Mouse (Mus musculus): ENCODE data around the gene Nelfcd.

The Nelfcd gene

DNA sequence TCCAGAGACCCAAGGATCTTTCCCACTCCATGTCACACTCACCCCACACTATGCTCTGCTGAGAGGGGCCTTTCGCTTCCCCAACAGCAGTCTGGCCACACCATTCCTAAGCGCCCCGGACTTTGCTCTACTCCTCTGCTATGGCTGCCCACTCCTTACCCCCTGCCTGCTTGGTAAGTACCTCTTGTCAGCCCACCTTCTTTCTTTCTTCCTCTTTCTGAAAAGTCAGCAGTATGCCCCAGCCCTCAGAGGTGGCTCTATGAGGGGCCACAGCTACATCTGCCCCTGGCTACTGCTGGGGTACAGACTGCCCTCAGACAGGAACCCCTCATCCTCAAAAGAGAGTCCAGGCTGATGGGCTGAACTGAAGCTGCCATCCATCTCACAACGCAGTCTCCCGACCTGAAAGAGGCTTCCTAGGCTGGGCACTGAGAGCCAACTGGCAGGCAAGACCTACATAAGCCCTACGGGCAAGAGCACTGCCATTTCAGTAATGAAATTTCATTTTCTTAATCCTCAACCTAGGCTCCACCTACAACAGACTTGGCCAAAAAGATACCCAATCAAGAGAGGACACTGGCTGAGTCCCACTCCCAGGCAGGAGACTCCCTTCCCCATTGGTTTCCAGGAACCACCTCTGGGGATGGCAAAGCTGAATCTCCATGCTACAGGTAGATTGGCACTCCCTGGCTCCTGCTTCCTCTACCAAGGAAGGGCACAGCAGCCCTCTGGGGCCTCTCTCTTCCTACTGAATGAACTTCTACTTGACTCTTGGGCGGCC, 21.5 kb downstream of the Nelfcd start:
- in situ Hi-C loops (cut with MboI, MseI): no loop called here

DNA sequence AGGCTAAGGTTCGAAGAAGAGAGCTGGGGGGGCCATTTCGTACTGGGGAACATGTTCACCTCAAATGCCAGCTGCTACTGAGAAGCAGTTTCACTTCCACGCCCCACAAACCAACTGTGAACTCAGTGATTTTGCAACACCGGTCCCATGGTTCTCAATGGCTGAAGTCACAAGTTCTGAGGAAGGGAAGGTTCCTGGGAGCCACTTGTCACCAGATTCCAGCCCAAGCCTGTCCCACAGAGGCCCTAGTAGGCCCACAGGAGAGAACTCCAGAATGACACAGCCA, 22.0 kb downstream of the Nelfcd start:
- in situ Hi-C loops (cut with MboI, MseI): no loop called here

DNA sequence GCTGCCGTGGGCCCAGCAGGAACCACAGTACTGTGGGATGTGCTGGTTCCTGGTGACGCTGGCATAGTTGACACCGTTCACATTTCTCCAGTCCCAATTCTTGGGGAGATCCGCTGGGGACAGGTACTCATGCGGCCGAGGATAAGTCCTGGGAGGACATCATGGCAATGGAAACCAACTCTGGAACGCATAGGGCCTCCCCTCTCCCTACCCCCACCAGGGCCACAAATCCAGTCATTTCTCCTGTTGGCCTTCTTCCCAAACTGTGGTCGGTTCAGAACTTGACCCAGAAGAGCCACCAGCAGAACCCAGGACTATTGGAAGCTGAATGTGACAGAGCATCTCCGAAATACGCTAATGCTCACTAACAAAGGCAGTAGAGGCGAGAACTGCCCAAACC, 22.6 kb downstream of the Nelfcd start:
- in situ Hi-C loops (cut with MboI, MseI): no loop called here

DNA sequence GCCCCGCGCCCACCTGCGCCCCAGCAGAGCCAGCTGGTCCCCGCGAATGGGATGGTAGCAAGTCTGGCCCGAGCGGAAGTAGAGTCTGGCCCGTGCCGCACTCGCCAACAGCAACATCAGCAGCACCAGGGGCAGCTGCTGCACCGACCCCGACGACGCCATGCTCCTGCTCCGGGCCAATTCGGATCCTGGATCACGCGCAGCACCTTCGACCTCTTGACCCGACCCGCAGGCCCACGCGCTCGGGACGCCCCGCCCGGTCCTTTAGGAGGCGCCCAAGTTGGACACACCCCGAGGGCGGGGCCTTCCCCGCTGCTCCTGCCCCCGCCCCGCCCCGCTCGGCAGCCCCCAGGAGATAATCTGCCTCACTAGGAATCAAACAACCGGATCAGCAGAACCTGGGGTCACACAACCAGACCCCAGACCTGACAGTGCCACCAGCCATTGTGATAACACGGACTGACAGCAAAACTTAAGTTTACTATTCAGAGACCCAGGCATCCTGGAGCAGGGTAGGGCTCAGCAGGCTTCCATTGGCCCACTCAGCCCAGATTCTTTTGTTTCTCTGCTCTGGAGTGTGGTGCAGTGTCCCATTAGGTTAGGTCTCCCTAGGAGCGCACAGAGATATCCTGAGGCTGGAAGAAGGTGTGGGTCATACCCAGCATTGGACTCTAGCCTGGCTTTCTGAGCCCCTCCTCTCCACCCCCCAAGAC, 23.3 kb downstream of the Nelfcd start, which contains the start of gene Ctsz:
TSS of gene Ctsz (minus strand) at position 303 of the 713 bp plus-strand sequence.
- in situ Hi-C loops (cut with MboI, MseI): no loop called here

DNA sequence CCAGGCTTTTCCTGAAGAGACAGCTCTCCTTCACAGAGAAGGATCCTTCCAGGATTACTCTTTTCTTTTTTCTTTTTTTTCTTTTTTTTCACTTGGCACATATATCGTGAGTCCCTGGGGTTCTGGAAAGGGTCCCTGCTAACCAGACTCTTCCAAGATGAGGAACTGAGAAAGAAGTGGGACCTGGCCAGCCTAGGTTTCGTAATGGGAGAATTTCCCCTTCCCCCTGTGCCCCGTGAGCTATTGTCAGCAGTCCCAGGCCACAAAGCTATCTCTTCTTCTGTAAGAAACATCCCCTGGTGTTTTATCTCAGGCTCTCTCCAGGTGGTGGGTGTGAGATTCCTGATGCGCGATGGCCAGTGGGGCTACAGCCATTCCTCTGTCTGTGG, 23.8 kb downstream of the Nelfcd start:
- in situ Hi-C loops (cut with MboI, MseI): no loop called here

DNA sequence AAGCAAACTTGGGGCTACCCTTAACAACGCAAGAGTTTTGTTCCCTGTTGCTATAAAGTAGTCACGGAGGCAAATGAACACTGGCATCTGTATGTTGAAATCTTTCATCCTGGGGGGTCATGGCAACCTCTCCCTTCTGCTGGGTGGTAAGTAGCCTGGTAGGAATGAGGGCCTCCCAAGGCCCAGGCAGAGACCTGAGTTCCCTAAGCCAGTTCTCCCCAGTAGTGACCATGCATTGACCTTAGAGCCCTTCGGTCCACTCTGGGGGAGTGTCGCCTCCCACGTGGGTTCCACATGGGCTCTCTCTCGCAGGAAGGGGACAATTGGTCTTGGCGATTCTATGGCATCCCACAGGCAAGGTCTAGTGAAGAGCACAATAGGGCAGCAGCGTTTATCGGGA, 24.4 kb downstream of the Nelfcd start:
- in situ Hi-C loops (cut with MboI, MseI): no loop called here

DNA sequence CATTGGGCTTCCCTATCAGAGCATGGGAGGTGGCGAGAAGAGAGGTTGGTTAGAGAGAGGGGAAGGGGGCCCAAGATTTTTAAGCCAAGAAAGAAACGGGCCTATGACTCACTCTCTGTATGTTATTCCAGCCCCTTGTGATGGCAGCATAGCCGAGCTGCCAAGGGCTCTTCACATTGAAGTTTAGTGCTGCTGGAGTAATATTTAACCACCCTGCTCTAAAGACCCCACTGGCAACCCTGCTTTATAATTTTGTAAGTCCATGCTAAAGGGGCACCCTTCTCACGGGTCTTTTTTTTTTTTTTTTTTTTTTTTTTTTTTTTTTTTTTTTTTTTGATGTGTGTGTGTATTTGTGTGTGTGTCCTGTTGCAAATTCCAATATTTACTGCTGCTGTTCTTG, 26.3 kb downstream of the Nelfcd start:
- in situ Hi-C loops (cut with MboI, MseI): no loop called here

DNA sequence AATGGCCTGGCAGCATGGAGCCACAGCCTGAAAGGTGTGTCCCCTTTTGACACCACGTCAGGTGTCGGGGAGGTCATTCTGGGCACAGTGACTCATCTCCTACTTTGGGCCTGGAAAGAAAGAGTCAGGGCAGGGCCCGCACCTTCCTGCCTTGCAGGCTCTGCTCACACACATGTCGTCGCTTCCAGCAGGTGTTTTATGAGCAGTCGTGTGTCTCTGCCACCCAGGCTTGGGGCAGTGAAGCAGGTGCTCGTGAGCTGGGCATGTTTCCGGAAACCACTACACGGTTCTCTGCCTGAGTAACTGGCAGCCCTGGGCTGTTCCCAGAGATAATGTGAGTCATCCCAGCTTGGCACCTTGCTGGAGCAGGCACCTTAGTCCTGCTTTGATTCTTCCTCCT, 26.9 kb downstream of the Nelfcd start:
- in situ Hi-C loops (cut with MboI, MseI): no loop called here

DNA sequence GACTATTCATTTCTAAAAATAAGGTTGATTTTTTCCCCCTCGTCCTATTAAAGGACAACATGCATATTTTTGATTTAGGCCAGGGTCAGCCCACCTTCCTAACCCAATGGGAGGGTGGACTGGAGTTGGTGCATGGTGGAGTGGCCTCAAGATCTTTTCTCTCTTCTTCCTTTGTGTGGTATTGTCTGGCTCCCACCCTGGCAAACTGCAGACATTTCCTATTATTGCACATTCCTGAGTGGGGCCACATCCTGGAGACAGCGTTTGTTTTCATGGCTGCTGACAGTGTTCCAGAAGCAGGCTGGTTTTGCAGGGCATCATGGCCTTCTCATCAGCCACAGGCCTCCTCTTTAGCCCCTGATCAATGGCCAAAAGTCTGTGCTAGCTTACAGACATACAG, 27.4 kb downstream of the Nelfcd start:
- in situ Hi-C loops (cut with MboI, MseI): no loop called here

DNA sequence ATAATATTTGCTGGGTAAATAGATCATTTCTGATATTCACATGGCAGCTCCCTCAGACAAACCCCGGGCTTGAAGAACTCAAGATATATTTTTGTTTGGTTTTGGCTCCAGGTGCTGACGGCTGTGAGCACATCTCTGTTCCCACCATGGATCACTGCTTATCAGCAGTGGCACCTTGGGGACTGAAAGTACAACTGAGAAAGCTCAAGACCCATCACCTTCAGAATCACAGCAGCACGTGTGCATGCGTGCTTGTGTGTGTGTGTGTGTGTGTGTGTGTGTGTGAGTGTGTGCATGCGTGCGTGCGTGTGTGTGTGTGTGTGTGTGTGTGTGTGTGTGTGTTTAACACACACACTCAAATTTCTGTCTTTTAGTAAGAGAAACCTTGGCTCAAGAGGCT, 28.8 kb downstream of the Nelfcd start:
- in situ Hi-C loops (cut with MboI, MseI): no loop called here

DNA sequence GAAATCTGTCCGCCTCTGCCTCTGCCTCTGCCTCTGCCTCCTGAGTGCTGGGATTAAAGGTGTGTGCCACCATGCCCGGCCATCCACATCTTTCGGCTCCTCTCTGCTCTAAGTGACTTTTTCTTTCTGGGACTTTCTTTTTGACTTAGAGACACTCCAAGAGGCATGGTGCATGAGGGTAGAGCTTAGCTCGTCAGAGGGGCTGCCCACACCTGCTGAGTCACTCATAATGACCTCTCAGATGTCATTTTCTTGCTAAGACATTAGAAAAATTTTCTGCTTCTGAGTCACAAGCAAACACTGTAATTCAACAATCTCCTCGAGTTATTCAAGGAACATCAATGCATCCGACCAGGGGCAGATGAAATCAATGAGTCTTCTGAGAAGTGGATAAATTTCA, 29.4 kb downstream of the Nelfcd start:
- in situ Hi-C loops (cut with MboI, MseI): no loop called here

DNA sequence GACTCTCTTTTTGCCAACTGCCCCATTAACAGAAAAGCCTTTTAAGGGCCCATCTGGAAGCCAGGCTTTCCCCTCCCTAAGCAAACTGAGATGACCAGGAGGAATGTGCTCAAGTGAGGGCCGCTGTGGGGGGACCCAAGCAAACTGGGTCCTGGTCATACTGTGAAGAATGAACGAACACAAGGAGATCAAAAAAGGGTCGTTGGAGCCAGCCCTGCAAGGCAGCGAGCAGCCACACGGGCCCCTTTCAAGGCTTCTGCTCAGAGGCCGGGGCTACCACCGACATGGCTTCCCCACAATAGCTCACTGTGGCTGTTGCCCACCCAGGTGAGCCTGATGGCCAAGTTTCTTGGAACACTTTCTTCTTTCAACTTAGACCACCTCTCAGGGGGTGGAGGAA, 30.9 kb downstream of the Nelfcd start:
- in situ Hi-C loops (cut with MboI, MseI): no loop called here

DNA sequence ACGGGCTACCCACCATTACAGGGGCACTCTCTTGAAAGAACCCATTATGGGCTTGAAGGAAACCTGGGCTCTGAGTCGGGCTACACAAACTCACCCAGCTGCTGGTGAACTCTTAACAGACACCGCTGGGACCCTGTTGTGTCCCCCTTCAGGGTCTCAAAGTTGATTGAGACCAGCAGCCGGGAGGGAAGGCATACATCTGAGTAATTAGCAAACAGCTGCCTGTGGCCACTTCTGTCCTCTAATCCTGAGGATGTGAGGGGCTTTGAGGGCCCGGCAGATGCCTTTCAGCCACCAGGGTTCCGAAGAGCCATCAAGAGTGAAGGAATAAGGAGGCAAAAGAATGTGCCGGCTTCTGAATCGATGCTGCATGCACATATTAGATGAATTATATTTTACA, 31.3 kb downstream of the Nelfcd start:
- in situ Hi-C loops (cut with MboI, MseI): no loop called here

DNA sequence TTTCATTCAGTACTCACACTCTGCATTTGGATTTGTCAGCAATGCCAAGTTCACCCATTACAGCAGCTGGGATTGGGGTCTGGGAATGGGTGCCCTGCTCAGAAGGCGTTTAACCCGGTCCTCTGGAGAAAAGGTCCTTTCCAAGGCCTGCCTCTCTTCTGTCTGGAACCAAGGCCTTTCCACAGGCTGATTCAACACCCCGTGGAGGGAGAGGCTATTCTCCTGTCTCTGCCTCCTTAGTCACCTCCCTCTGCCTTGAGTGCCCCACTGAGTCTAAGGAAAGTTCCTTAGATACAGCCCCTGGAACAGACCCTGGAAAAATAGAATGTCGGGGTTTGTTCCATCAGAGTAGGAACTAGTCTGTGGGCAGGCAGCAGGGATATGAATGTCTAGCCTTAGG, 32.8 kb downstream of the Nelfcd start:
- in situ Hi-C loops (cut with MboI, MseI): no loop called here

DNA sequence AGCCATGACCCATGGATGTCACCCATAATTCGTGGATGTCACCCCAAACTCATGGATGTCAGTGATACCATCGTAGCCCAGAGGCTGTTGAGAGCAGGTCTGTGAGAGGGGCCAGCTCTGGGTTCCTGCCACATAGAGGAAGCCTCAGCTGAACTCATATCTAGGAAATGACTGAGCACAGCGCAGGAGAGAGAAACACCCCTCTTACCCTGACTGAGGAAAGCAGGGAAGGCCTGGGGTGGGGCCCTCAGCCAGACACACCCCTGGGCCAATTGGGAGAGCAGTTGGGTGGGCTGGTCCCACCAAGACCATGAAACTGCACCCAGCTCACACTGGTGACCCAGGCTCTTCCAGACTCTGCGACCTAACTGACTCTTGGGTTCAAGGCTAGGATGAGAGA, 34.7 kb downstream of the Nelfcd start, which contains the start of gene Tubb1:
TSS of gene Tubb1 (plus strand) at position 343 of the 400 bp plus-strand sequence.
- in situ Hi-C loops (cut with MboI, MseI): no loop called here

DNA sequence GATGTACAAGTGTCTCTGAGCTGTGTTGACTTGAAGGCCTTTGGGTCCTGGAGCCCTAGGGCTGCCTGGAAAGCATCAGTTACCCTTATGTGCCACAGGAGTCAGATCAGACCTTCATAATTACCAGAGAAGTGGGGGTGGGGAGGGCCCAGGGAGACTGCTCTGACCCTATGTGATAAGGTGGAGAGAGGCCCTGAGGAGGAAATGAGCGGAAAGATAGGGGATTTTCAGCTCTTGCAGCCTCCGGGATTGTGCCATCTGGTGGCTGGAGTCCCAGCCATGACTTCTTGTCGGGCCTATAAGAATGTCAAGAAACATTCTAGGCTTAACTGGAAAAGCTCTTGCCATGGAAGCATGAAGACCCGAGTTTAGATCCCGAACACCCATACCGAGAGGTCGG, 38.1 kb downstream of the Nelfcd start:
- in situ Hi-C loops (cut with MboI, MseI): no loop called here

DNA sequence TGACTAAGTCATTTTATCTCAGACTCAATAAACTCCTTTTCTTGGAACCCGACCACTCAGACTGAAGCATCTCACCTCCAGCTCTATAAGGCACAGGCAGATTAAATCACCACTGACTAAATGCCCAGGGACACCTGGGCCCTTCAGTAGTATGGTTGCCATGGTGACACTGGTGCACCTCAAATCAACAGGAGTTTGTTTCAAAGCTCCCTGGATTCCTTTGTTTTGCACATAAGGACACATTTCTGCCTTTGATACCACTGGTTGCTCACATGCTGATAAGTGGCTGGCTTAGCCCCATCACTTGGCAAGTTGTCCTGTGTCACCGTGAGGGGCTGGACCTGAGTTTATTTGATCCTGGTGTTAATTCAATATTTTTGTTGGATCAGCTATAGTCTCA, 43.8 kb downstream of the Nelfcd start:
- in situ Hi-C loops (cut with MboI, MseI): no loop called here

DNA sequence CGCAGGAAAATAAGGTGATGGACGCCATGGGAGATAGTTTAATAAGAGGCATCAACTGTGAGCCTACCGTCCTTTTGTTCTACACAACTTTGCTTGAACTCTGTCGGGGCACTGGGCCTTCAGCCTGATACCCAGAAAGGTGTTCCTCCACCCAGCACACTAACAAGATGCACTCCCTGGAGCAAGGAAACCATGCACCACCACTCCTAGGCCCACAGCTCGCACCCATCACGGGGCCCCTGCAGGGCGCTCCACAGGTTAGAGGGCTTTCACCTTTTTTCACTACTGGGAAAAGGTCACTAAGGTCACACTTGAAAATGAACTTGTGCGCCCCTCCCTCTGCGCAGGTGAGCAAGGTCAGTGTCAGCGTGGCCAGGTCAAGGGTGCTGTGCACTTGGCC, 47.8 kb downstream of the Nelfcd start:
- in situ Hi-C loops (cut with MboI, MseI): loop anchor here (10.0 kb wide), 1 partner anchor 1379 kb away; no protein-coding TSS in a partner anchor

DNA sequence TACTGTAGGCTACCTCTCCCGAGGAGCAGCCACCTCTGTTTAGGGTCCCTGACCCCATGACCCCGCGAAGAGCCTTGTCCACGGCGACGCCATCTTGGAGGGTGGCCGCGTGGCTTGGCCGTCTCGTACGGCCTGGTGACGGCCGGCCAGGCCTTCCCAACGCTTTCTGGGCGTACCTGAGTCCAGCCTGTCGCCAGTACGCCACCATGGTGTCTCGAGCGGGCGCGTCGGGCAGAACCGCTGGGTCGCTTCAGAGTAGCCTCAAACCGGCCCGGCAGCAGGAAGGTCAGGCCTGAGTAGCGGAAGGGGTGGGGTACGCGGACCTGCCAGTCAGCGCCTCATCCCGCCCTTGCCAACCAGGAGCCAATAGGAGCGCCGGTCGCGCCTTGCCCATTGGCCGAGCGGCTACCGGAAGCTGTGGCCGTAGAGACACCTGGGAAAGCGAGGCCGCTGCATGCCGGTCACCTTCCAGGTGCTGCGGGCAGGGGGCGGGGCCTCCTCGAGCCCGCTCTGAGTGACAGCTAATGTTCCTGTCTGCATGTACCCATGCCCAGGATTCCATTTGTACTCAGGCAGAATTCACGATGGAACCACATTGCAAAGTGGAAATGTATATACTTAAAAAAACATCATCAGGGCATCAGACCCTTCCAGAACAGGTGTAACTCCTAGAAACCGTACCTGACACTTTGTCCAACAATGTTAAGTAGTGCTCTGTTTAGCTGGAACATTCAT, 48.4 kb downstream of the Nelfcd start, which contains the start of gene Atp5e:
TSS of gene Atp5e (minus strand) at position 317 of the 735 bp plus-strand sequence.
- in situ Hi-C loops (cut with MboI, MseI): loop anchor here (10.0 kb wide), 1 partner anchor 1379 kb away; no protein-coding TSS in a partner anchor

DNA sequence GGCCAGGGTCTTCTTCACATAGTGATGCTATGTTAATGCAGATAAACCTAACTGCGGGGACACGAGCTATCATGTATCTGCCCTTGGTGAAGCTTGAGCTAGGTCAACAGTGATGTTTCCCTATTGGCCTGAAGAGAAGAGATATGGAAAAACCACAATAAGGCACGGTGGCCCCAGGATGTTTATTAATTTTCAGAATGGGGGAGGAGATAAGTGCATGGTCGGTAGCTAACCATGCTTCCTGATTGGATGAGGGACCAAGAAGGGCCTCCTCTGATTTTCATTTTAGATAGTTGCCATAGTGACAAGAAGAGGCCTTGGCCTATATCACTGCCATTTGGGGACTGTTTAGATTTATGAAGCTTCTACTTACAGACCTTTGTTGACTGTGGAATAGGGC, 54.7 kb downstream of the Nelfcd start:
- in situ Hi-C loops (cut with MboI, MseI): no loop called here

DNA sequence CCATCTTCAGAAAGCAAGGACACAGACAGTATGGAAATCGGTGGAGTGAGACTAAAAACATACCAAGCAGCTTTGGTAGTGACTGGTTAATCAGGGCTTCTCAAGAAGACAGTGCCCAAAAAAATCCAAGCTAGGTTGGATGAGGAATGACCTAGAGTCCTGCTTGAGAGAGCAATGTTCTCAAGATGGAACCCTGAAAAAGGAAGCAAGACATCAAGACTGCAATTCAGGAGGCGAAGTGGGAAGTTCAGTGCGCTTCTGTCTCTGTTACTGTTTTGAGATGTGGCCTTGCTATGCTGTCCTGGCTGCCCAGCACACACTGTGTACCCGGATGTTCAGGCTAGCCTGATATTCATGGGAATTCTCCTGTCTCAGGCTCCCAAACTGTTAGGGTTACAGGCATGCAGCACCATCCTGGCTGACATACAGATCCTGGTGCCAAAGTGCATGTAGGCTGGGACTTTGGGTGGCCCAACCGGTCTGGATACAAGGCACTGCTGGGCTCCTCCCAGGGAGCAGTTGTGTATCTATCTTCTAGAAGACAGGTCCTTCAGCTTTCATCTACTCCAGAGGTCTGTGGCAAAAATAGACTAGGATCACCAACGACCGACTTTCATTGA, 55.3 kb downstream of the Nelfcd start:
- in situ Hi-C loops (cut with MboI, MseI): no loop called here

DNA sequence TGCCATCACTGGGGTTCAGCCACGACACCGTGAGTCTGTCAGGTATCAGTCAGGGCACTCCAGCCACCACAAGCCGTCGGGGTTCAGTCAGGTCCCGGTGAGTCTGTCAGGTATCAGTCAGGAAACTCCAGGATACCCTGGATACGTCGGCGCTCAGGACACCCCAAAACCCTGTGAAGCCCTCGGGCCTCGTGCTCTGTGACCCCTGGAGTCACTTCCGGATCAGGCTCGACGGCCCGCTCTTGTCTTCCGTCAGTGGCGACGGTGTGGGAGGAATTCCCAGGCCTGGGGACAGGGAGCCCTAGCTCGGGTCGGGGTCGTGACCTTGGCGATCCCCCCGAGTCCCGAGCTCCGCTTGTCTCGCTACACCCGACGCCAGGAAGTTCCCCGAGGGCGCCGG, 56.8 kb downstream of the Nelfcd start:
- in situ Hi-C loops (cut with MboI, MseI): no loop called here
